Mouse (Mus musculus) lung, adult 2 months (tissue): ENCODE data around the gene Hnrnpu.

Experiments used
- CTCF ChIP-seq: fragments of 200-500 bp; IDR thresholded peaks from 2 replicates; pipeline ENCODE4 v1.5.1; 2011; ENCODE audit warnings: mild to moderate bottlenecking, low read length, control low read depth; ENCODE audit not compliant: insufficient read depth
- POLR2A ChIP-seq: fragments of 200-500 bp; IDR thresholded peaks from 2 replicates; pipeline ENCODE4 v1.6.1; 2011; ENCODE audit warnings: low read depth, mild to moderate bottlenecking, control low read depth, low read length, borderline replicate concordance; ENCODE audit errors: extremely low read depth

DNA sequence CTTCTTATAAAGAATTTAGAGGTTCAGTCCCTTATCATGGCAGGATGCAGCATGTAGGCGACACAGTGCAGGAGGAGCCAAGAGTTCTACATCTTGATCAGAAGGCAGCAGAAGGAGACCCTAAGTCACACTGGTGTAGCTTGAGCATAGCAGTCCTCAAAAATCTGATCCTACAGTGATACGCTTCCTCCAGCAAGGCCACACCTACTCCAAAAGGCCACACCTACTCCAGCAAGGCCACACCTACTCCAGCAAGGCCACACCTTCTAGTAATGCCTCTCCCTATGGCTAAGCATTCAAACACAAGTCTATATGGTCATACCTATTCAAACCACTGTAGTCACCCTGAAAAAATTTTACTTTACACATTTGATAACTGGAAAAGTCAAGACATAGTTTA lies 38.5 kb upstream of the Hnrnpu start:
- no peak for TF ChIP-seq CTCF
- no peak for TF ChIP-seq POLR2A
